Mouse (Mus musculus) activated CD4-positive, CD25-positive, alpha-beta regulatory T cell, adult 9 weeks (primary cell): ENCODE results near the gene Gm21905. TPM values are rescaled to one million over a fixed set of nuclear protein-coding genes. Genes with fewer than 3 reads are reported as not detected.

Experiments used
- polyA plus RNA-seq: library from polyadenylated mRNA; unstranded; fragments of 100-300 nt; shearing (Covaris generic); gene quantifications from one replicate; pipeline ENCODE4 v1.2.1, GENCODE M21; 2017

The Gm21905 gene
- polyA plus RNA-seq, result not detected

GRCm38 (mm10) chr5:67946321-67946720 lies at the start of gene Gm21905:
Gene Gm21905, minus strand, starts transcription at chr5:67946421.

GRCm38 (mm10) chr5:67941369-67941768 lies 4.9 kb downstream of the Gm21905 start, which contains the start of gene Gm5108:
Gene Gm5108, plus strand, starts transcription at chr5:67941669.

Other genes starting within 250 kb of the Gm21905 start
- 9.8 TPM for gene Atp8a1, start 99.0 kb downstream of the Gm21905 start, polyA plus RNA-seq
- gene Gm5108, start 4.8 kb downstream of the Gm21905 start, polyA plus RNA-seq, result not detected
- not detected for gene Grxcr1, start 85.4 kb upstream of the Gm21905 start, polyA plus RNA-seq